Mouse (Mus musculus) liver, postnatal 0 days (tissue): Measurements from ENCODE around the gene Mre11a. TPM values are rescaled to one million over a fixed set of nuclear protein-coding genes. Genes with fewer than 3 reads are reported as not detected.

Source experiments
- ATAC-seq: fragments of 200-750 bp; cut with Nextera tagmentation; 2 replicates; pipeline ENCODE4 v1.8.0; 2017; ENCODE audit warnings: mild to moderate bottlenecking, moderate library complexity
- DNase-seq: peaks from one replicate; pipeline ENCODE4 v3.0.0-alpha.2; 2016
- H3K27ac ChIP-seq: fragments of 300-500 bp; sonication (generic); 2 replicates; pipeline ENCODE4 v1.5.1; 2014; ENCODE audit warnings: antibody characterized with exemption, moderate library complexity, mild to moderate bottlenecking, low read depth
- H3K27me3 ChIP-seq: fragments of 300-500 bp; sonication (generic); 2 replicates; pipeline ENCODE4 v1.6.1; 2014; ENCODE audit warnings: low read length, control low read depth, mixed read lengths; ENCODE audit not compliant: insufficient read depth
- H3K36me3 ChIP-seq: fragments of 300-500 bp; sonication (generic); replicated peaks from 2 replicates; pipeline ENCODE4 v1.6.1; 2014; ENCODE audit warnings: mild to moderate bottlenecking, control low read depth, low read length, moderate library complexity, mixed read lengths; ENCODE audit not compliant: insufficient read depth
- H3K4me1 ChIP-seq: fragments of 300-500 bp; sonication (generic); 2 replicates; pipeline ENCODE4 v1.6.1; 2014; ENCODE audit warnings: antibody characterized with exemption, mild to moderate bottlenecking, control low read depth; ENCODE audit not compliant: insufficient read depth
- H3K4me2 ChIP-seq: fragments of 300-500 bp; sonication (generic); 2 replicates; pipeline ENCODE4 v1.6.1; 2014; ENCODE audit warnings: low read depth, mild to moderate bottlenecking, low read length, moderate library complexity, mixed read lengths
- H3K4me3 ChIP-seq: fragments of 300-500 bp; sonication (generic); 2 replicates; pipeline ENCODE4 v1.5.1; 2014; ENCODE audit warnings: low read depth, low read length
- H3K9ac ChIP-seq: fragments of 300-500 bp; sonication (generic); replicated peaks from 2 replicates; pipeline ENCODE4 v1.6.1; 2014; ENCODE audit warnings: mild to moderate bottlenecking, moderate library complexity
- H3K9me3 ChIP-seq: fragments of 300-500 bp; sonication (generic); 2 replicates; pipeline ENCODE4 v1.6.1; 2016; ENCODE audit warnings: mild to moderate bottlenecking, control low read depth, low read length, mixed read lengths
- CTCF ChIP-seq: sonication (generic); IDR thresholded peaks from 2 replicates; pipeline ENCODE4 v1.5.1; 2016; ENCODE audit warnings: antibody characterized with exemption, low read depth
- EP300 ChIP-seq: IDR thresholded peaks from 2 replicates; pipeline ENCODE4 v1.6.1; 2016; ENCODE audit warnings: antibody characterized with exemption, low read depth, mild to moderate bottlenecking
- WGBS: fragments of 180-500 bp; shearing (Covaris S2); extraction: QIAGEN DNeasy Blood & Tissue Kit; methylation state at CpG from one replicate; pipeline ENCODE4 v1.1.7; 2014; ENCODE audit not compliant: insufficient replicate concordance; 5-methylcytosine and 5-hydroxymethylcytosine counted together
- polyA plus RNA-seq: library from polyadenylated mRNA; unstranded; fragments of >200 nt; fragmentation: Nextera tagmentation; extraction: Ambion mirVana; gene quantifications from 2 replicates; pipeline ENCODE4 v1.2.1, GENCODE M21; 2015

The Mre11a gene
- polyA plus RNA-seq, 1 experiment from 2014 or later, result 6.8 TPM

DNA sequence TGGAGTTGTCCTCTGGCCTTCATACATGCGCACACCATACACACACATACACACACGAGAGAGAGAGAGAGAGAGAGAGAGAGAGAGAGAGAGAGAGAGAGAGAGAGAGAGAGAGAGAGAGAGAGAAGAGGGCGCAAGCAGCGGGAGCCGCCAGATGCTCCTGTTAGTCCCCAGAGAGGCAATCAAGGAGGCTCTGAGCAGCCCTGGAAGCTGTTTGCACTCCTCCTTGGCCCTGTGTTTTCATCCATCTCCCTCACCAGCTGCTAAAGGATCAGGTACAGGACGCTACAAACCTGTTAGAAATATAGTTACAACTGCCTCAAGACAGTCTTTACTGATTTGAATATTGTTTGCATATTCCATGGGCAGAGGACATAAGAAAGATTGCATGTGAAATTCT, 14.6 kb upstream of the Mre11a start:
- no peak overlapping the region for H3K4me3 ChIP-seq
- no peaks in the 10 kb centered on the region for H3K9me3 ChIP-seq
- ATAC-seq (no peak), DNase-seq (no peak)
- H3K27ac ChIP-seq, result no peak overlapping the region
- no peak overlapping the region for H3K9ac ChIP-seq
- H3K36me3 ChIP-seq, result no peaks in the 10 kb centered on the region
- TF ChIP-seq CTCF (no peak), EP300 (no peak)
- no peaks in the 10 kb centered on the region for H3K4me1 ChIP-seq
- no peak overlapping the region for H3K4me2 ChIP-seq
- WGBS, result 64% methylated on average over 5 of the region's 6 CpGs
- peaks cover 3% of the 10 kb centered on the region; the same call in 1 of the 2 replicates for H3K27me3 ChIP-seq

DNA sequence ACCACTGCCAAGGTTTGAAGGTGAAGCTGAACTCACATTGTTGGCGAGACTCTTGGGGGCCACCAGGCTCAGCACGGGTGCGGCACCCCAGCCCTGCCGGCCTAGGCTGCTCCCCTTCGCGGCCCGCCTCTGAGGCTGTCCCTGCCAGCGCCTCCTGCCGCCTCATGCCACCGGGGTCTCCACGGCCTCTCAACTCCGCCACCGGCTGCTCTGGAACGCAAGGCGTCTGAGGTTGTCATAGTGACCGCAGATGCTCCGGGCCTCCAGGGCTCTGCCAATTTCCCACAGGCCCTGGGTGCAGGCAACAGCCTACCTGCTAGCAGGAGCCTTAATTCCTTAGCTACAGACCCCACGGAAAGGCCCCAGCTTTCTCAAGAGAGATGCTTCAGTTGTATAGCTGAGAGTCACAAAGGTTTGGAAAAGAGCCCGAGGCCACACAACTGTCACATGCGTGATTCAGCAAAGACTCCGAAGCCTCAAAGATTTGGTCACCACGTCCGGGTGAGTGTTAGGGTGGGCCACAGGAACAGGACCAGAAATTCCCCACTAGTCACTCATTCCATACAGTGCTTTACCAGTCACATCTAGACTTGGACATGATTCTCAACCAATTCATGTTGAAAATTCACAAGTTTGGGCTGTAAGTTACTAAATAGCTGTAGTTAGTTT, 13.5 kb upstream of the Mre11a start, which contains the start of gene 1700012B09Rik:
TSS of gene 1700012B09Rik (minus strand) at position 228 of the 669 bp plus-strand sequence.
- H3K4me3 ChIP-seq, result no peak within 1 kb of the TSS
- H3K9ac ChIP-seq, result no peak within 1 kb of the TSS
- ATAC-seq, result no peak
- DNase-seq, result no peak
- no peaks in the 10 kb centered on the region for H3K4me1 ChIP-seq
- H3K36me3 ChIP-seq, result no peaks in the 10 kb centered on the region
- WGBS, result 27% methylated on average over 23 of the region's 23 CpGs
- no peak within 1 kb of the TSS for H3K4me2 ChIP-seq
- H3K27me3 ChIP-seq, result peaks cover 3% of the 10 kb centered on the region; the same call in 1 of the 2 replicates
- H3K27ac ChIP-seq, result no peak within 1 kb of the TSS
- TF ChIP-seq CTCF, result no peak
- TF ChIP-seq EP300, result no peak
- no peaks in the 10 kb centered on the region for H3K9me3 ChIP-seq

DNA sequence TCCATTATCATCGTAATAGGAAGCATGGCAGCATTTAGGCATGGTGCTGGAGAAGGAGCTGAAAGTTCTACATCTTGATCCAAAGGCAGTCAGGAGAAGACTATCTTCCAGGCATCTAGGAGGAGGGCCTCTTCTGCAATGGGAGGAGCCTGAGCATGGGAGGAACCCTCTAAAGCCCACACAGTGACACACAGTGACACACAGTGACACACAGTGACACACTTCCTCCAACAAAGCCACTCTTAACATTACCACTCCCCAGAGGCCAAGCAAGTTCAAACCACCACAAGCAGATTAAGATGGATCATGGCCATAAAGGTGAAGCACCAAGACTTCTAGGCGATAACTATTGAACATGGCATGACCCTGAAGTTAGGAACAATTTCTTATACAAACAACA, 12.4 kb upstream of the Mre11a start:
- H3K4me3 ChIP-seq, result no peak overlapping the region
- H3K27me3 ChIP-seq, result peaks cover 3% of the 10 kb centered on the region; the same call in 1 of the 2 replicates
- H3K4me1 ChIP-seq, result no peaks in the 10 kb centered on the region
- H3K36me3 ChIP-seq, result no peaks in the 10 kb centered on the region
- H3K9ac ChIP-seq, result no peak overlapping the region
- 81% methylated on average over 2 of the region's 2 CpGs for WGBS
- no peak overlapping the region for H3K4me2 ChIP-seq
- no peak for DNase-seq
- H3K27ac ChIP-seq, result no peak overlapping the region
- TF ChIP-seq EP300, result no peak
- no peak for TF ChIP-seq CTCF
- H3K9me3 ChIP-seq, result no peaks in the 10 kb centered on the region
- no peak for ATAC-seq

DNA sequence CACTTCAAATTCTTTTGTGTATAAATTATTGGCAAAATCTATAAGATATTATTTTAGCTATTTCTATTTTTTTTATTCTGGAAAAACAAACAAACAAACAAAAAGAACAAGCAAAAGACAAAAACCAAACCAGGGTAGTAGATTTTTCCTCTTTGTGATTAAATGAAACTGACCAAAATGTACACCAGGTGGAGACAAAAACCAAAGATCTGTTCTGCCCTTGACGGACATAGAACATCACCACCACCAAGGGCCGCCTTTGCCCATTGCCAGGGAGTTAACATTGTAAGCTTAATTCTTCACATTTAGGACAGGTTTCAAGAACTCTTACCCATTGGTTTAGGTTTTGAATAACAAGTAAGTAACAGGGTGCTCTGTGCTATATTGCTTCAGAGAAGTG, 10.6 kb upstream of the Mre11a start:
- Histone ChIP-seq H3K4me3 (no peak overlapping the region), H3K36me3 (no peaks in the 10 kb centered on the region), H3K4me1 (no peaks in the 10 kb centered on the region), H3K9ac (no peak overlapping the region), H3K27ac (no peak overlapping the region), H3K9me3 (no peaks in the 10 kb centered on the region), H3K4me2 (no peak overlapping the region), H3K27me3 (peaks cover under 1% of the 10 kb centered on the region; the same call in 1 of the 2 replicates)
- ATAC-seq (no peak), DNase-seq (no peak)
- peak; percentile 46 for TF ChIP-seq CTCF
- TF ChIP-seq EP300, result no peak
- WGBS, result 38% methylated on average over 2 of the region's 2 CpGs

DNA sequence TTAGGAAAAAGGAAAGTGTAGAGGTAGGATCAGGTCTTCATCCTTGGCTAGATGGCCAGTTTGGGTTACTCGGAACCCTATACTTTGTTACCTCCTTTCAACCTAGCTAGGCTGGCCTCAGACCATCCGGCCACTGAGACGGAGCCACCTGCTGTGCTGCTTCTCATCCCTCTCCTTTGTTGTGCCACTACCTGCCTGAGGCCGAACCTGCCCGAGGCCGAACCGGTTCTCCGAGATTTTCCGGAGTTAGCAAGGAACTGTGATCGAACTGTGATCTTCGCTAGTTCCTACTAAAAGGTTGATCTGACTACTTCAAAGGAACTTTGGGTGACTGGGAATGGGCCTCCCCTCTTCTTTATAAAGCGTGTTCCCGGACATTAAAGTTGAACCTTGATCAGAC, 6.1 kb upstream of the Mre11a start:
- Histone ChIP-seq H3K4me1 (no peaks in the 10 kb centered on the region), H3K27ac (no peak overlapping the region), H3K9me3 (no peaks in the 10 kb centered on the region), H3K27me3 (no peaks in the 10 kb centered on the region), H3K9ac (no peak overlapping the region), H3K4me2 (no peak overlapping the region), H3K36me3 (peaks cover 16% of the 10 kb centered on the region), H3K4me3 (no peak overlapping the region)
- WGBS, result 67% methylated on average over 13 of the region's 13 CpGs
- DNase-seq (no peak), ATAC-seq (no peak)
- TF ChIP-seq EP300, result no peak

DNA sequence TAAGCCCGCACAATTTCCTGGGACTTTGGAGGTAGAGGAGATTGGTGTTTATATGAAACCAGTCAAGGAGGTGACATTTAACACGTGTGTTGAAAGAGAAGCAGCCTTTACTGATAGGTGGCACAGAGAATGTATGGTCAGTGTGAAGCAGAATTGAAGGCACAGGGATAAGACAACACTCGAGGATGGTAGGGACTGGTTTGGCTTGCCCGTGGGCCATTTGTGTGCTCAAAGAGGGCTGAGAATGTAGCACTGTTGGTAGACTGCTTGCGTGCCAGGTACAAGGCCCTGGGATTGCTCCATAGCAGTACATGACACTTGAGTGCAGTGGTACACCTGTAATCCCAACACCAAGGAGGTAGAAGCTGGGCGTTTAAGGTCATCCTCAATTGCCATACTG, 2.9 kb downstream of the Mre11a start:
- Histone ChIP-seq H3K27ac (no peak overlapping the region), H3K9ac (no peak overlapping the region), H3K27me3 (no peaks in the 10 kb centered on the region), H3K4me1 (peaks cover 3% of the 10 kb centered on the region; the same call in 1 of the 2 replicates), H3K36me3 (peaks cover 29% of the 10 kb centered on the region), H3K4me3 (no peak overlapping the region), H3K9me3 (no peaks in the 10 kb centered on the region), H3K4me2 (no peak overlapping the region)
- WGBS, result 85% methylated on average over 6 of the region's 6 CpGs
- DNase-seq (no peak), ATAC-seq (no peak)
- TF ChIP-seq EP300 (no peak), CTCF (no peak)
